Mouse (Mus musculus) liver, embryonic 13.5 days (tissue): Measurements from ENCODE around the gene Gbp2. TPM values are rescaled to one million over a fixed set of nuclear protein-coding genes. Genes with fewer than 3 reads are reported as not detected.

Experiments used
- microRNA-seq: library from miRNA; unstranded; fragments of <30 nt; microRNA quantifications from one replicate; pipeline ENCODE4, GENCODE M21; 2016
- polyA plus RNA-seq: library from polyadenylated mRNA; unstranded; fragments of >200 nt; fragmentation: Nextera tagmentation; extraction: Ambion mirVana; gene quantifications from 2 replicates; pipeline ENCODE4 v1.2.1, GENCODE M21; 2015

Gene Gbp2
- polyA plus RNA-seq, 1 experiment from 2014 or later = 2.1 TPM

Small RNAs within 50 kb of the gene (microRNA-seq; reads per million reads assigned to microRNA genes)
- gene Mir6381 = not detected

Other genes with a start within 250 kb of the Gbp2 start
- gene Pdlim5, start 224.9 kb upstream of the Gbp2 start, polyA plus RNA-seq = 11.0 and 12.4 TPM in 2 replicates
- gene Gbp5, start 126.6 kb upstream of the Gbp2 start, polyA plus RNA-seq = 0.03 and 0.09 TPM in 2 replicates
- gene Gbp7, start 90.3 kb upstream of the Gbp2 start, polyA plus RNA-seq = 3.1 and 3.2 TPM in 2 replicates
- gene Gbp3, start 60.6 kb upstream of the Gbp2 start, polyA plus RNA-seq = 1.2 and 1.6 TPM in 2 replicates
- gene Gbp2b, start 25.8 kb upstream of the Gbp2 start, polyA plus RNA-seq = not detected in 2 replicates
- gene Kyat3, start 80.4 kb downstream of the Gbp2 start, polyA plus RNA-seq = 10.3 and 11.9 TPM in 2 replicates
- gene Gtf2b, start 144.4 kb downstream of the Gbp2 start, polyA plus RNA-seq = 44.7 and 45.6 TPM in 2 replicates